Mouse (Mus musculus) mature B cell (primary cell): ENCODE measurements around the gene Actn1.

Experiments
- in situ Hi-C: fragments of 300-500 bp; cut with MboI; formaldehyde crosslinking; loops from 2 replicates; pipeline ENCODE4 v1.14.3; 2019

Actn1 gene

GRCm38 (mm10) chr12:80227835-80228234, 32.3 kb downstream of the Actn1 start:
- in situ Hi-C loops, result no loop called here

DNA sequence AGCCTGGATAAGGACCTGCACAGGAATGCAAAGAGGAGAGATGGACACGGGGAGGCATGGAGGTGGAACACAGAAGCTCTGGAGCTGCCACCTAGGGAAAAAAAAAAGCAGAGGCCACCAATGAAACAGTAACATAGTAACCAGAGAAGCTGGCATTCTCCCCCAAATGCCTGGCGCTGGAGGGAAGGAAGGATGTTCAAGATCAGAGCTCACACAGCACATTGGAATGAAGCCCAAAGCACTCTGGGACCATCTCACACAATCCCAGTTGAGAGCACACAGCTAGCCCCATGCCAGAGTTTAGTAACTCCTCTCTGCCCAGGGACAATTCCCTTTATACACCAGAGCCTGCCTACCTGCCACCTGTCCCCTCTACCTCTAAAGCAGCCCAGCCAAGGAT, 34.1 kb downstream of the Actn1 start:
- in situ Hi-C loops, result no loop called here

DNA sequence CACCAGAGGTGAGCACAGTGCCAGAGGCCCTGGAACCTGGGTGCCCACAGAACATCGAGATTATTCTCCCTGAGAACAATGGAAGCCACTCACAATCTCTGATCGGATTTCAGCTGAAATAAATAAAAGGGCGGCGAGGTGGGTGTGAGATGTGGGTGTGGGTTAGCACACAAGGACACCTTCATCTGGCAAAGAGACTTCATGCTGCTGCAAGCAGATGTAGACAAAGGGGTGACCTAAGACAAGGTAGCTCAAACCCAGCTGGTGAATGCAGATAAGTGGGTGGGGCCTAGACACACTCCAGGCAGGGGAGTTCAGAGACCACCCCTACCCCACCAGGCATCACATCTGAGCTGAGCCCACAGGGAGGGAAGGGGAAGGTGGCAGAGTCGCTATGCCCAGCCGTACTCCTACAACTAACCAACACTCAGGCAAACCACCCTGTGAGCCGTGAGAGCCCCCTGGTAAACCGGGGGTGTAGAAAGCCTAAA, 35.9 kb downstream of the Actn1 start:
- in situ Hi-C loops, result no loop called here

- in situ Hi-C loops, result no loop called here
Observed at GRCm38 (mm10) chr12:80223511-80223910, 36.7 kb downstream of the Actn1 start.

DNA sequence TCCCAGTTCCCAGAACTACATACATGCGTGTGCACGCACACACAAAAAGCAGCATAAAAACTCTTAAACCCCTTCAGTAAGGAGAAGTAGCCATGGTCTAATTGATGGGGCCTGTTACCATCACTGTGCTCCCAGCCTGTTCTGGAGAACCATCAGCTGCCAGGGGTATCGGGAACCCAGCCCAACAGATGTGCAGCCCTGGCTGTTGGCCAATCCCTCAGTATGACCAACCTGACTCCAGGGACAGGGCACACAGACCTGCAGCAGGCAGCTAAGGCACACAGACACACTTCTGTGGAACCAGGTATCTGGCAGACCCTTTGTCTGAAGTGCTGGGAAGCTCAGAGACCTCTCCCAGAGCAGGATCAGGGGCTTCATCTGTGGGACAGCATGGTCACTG, 37.7 kb downstream of the Actn1 start:
- in situ Hi-C loops, result no loop called here

DNA sequence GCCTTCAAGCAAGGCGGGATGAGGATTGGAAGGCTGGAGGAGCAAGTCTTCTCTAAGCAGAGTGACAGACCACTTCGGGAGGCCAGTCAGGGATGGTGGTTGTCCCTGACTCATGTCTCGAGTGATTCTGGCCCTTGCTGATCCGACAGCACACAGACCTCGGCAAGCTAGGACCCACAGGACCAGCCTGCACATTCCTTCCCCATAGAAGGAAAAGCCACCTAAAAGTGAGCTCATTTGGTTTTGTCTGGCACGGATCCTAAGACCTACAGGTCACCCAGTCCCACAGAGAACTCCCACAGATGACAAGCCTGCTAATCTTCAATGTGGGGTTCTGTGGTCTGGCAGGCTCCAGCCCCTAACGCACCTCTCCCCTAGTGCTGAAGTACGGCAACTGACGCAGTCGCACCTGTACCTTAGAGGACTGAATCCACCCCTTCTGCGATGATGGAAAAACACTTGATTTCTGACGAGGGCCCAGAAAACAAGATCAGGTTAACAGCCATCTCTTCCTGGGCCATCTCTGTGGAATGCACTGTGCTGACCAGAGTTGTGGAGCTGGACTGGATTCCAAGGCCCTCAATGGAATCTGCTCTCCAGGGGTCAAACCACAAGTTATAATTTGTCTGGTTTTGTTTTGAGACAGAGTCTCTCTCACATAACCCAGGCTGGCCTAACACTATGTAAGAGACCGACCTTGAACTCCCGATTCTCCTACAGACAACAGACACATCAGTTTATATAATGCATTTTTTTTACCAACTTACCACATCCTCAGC, 39.7 kb downstream of the Actn1 start:
- in situ Hi-C loops, result no loop called here

GRCm38 (mm10) chr12:80218784-80219183, 41.4 kb downstream of the Actn1 start:
- in situ Hi-C loops, result no loop called here

DNA sequence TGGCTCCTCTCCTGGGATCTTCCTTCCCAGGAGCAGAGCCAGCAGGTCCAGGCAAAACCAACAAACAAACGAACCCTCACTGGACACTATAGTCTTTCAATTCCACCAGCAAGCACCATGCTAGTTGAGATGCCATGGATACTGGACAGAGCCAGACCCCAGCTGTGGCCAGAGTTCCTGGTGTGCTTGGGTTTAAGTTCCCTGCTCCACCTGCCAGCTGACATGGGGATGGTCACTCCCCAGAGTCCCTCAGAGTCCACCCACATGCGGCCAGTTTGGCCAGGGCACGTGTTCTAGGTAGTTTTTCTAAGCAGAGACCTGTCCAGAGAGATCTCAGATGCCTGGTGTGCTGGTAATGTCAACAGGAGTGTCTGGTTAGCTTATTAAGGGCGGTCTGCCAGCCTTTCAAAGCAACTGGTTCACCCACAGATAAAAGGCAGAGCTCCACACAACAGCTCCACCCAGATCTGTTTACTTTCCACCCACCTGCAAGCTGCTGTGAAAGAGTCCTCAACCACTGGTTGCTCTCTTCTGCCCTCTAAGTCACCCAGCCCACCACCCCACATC, 42.0 kb downstream of the Actn1 start:
- in situ Hi-C loops, result no loop called here

DNA sequence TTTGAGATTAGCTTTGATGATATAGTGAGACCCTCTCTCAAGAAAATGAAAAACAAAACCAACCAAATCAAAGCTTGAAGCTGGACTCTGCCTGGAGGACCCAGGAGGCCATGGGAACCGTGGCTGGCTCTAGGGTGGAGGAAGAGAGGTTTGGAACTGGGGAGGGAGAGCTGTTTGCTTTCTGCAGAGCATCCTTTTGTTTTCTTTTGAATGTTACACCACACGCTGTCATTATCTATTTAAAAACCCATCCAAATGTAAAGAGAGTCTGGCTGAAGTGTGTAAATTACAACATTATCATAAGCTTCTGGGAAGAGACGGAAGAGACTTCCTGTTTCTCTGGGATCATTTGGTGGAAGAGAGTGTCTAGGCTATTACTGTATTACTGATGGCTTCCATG, 43.1 kb downstream of the Actn1 start:
- in situ Hi-C loops, result no loop called here

GRCm38 (mm10) chr12:80216258-80216881, 43.8 kb downstream of the Actn1 start:
- in situ Hi-C loops, result no loop called here

- in situ Hi-C loops, result no loop called here
Observed at GRCm38 (mm10) chr12:80213810-80214209, 46.4 kb downstream of the Actn1 start.

DNA sequence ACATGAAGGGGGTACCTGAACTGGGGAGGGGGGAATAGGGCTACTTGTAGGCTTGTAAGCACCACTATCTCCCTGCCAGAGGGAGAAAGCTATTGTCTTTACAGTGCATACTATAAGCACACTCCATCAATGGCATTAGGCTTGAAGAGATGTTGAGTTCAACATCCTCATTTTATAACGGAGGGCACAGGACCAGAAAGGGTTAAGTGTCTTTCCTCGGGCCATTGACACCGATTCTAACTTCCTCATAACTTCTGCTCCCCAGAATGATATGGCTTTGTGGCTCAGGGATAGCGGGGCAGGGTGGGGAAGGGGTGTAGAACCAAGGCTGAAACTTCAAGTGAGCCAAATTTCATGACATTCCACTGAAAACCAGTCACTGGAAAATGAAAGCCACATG, 46.9 kb downstream of the Actn1 start:
- in situ Hi-C loops, result no loop called here

DNA sequence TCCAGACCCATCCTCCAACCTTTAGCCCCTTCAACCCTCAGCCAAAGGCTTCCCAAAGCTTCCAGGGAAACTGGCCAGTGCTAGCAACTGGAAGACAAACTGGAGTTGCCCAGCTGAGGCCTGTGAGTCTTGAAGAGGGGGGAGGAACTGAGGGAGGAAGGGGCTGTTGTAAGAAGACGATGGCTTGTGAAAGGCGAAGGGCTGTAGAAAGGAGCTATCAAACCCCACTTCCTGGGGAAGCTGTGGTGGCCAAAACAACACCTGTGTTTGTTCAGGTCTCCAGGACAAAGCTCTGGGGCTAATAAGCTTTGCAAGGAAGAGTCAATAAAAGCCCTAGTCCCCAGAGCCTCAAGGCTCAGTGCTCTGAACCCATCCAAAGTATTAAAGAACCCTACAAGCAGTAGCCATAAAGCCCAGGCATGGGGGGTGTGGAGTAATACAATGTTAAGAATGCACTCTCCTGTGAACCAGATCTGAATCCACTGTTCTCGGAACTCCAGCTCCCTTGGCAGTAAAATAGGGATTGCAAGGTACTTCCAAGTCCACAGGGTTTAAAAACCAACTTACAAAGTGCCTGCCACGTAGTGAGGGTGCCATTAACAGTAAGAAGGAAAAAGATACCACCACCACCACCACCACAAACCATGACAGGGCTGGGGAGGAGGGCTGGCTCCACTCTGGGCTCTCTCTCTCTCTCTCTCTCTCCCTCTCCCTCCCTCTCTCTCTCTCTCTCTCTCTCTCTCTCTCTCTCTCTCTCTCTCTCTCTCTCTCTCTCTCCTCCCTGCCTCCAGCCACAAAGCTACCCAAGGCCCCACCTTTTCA, 49.2 kb downstream of the Actn1 start:
- in situ Hi-C loops, result no loop called here

DNA sequence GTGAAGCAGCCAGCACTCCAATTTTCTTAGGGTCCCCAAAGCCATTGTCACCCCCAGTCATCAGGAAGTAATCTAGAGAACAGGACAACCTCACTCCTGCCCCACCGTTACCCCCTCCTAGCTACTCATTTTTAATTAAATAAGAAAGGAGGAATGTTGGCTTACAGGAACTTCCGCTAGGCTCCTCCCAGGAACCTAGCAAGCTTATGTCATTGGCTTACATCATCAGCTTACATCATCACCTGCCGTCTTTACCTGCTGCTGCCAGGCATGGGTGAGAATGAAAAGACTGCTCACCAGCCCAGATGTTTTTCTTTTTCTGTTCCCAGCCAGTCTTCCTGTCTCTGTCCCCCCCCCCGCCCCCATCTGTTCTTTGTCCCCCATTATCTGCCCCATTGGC, 50.3 kb downstream of the Actn1 start:
- in situ Hi-C loops, result no loop called here

DNA sequence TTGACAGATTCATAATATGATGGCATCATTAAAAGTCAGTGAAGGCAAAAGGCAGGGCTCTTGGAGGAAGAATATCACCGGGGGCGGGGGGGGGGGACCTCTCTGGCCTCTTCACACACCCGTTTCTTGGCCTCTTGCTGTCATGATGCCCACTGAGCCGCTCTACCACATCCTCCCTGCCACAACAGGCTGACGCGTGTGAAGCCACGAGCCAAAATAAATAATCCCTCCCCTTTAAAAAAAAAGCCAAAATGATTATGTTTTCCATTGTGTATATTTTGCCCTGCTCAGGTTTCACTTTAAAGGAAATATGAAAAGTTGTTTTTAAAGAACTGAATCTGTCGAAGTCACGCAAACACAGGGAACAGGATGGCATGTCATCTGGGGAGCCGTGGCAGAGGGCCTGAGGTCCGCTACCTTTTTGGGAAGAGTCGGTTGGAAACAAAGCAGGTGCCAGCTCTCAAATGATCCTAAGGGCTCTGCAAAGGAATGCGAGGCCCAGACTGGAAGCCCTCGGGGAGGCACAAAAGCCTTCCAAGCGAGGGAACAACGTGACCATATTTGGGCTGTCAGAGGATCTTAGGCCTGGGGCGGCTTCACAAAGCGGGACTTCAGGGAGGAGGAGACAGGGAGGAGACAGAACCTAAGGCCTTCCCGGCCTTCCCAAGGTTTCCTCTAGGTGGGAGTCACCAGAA, 51.9 kb downstream of the Actn1 start:
- in situ Hi-C loops, result no loop called here

- in situ Hi-C loops, result no loop called here
Observed at GRCm38 (mm10) chr12:80203284-80203683, 56.9 kb downstream of the Actn1 start.

DNA sequence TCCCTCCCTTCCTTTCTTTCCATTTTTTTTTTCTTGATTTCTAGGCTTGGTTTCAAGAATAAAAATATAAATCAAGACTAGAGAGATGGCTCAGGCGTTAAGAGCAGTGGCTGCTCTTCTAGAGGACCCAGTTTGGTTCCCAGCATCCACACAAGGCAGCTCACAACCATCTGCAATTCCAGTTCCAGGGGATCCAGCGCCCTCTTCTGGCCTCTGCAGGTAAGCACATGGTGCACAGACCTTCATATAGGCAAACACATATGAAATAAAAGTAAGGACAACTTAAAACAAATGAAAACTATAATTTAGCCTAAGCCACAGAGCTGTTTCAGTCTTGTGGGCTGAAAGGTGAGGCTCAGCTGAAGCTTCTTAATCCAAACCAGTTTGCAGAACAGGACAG, 60.4 kb downstream of the Actn1 start:
- in situ Hi-C loops, result loop anchor here (25.0 kb wide), 1 partner anchor 188 kb away; no protein-coding TSS in a partner anchor

- in situ Hi-C loops, result loop anchor here (25.0 kb wide), 1 partner anchor 189 kb away; no protein-coding TSS in a partner anchor
Observed at GRCm38 (mm10) chr12:80198487-80198886, 61.7 kb downstream of the Actn1 start.

GRCm38 (mm10) chr12:80197343-80197742, 62.8 kb downstream of the Actn1 start:
- in situ Hi-C loops, result loop anchor here (25.0 kb wide), 1 partner anchor 190 kb away; no protein-coding TSS in a partner anchor

DNA sequence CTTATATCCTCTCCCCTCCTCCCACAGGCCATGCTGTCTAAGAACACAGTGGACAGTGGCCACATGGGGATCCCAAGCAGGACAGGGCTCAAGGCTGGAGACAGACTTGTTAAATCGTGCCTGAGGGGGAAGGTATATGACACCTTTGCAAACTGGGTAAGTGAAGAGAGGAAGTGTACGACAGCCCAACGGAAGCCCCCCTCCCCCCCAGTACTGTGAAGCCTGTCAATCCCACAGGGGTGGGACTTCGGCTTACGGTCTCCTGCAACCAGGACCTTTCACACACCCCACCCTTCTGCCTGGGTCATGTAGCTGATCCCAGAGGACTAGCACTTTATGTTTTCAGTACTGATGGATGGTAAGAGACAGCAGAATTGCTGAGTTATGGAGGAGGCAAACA, 68.4 kb downstream of the Actn1 start:
- in situ Hi-C loops, result loop anchor here (25.0 kb wide), 1 partner anchor 195 kb away; no protein-coding TSS in a partner anchor

DNA sequence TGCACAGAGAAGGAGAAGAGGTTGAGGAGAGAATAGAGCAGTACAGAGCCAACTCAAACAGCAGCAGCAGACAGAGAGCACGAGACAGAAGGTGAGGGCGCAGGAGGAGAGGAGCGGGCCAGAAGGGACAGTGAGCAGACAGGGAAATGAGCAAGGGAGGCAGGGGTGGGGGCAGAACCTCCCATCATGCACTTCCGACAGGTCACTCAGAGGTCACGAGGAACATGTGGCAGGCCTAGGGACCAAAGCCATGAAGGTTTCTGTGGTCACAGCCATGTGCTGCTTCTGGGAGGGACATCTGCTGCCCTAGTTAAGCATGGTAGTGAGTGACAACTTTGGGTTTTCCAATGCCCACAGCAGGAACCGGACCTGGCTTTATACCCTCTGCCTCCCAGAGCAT, 68.8 kb downstream of the Actn1 start:
- in situ Hi-C loops, result loop anchor here (25.0 kb wide), 1 partner anchor 196 kb away; no protein-coding TSS in a partner anchor
